Mouse (Mus musculus) brown adipose tissue, adult 24 weeks (tissue): Measurements from ENCODE around the gene Celf1. TPM values are rescaled to one million over a fixed set of nuclear protein-coding genes. Genes with fewer than 3 reads are reported as not detected.
A peak's percentile ranks its signal among the peaks of the same experiment; 100 is the strongest.

Experiments used
- H3K27ac ChIP-seq: fragments of 200-500 bp; replicated peaks from 2 replicates; pipeline ENCODE4 v1.5.1; 2012; ENCODE audit warnings: low read depth, mild to moderate bottlenecking, low read length
- H3K4me1 ChIP-seq: fragments of 200-500 bp; 2 replicates; pipeline ENCODE4 v1.6.1; 2012; ENCODE audit warnings: low read length, mixed read lengths; ENCODE audit not compliant: control insufficient read depth, insufficient read depth, insufficient read length
- H3K4me3 ChIP-seq: fragments of 200-500 bp; 2 replicates; pipeline ENCODE4 v1.5.1; 2012; ENCODE audit warnings: low read depth, mild to moderate bottlenecking, low read length, moderate library complexity; ENCODE audit not compliant: insufficient read depth
- polyA plus RNA-seq: library from polyadenylated mRNA; stranded (reverse); fragments of >200 nt; gene quantifications from 2 replicates; pipeline ENCODE4 v1.2.4, GENCODE M21; 2012; ENCODE audit not compliant: missing spikeins, insufficient read depth, insufficient read length

Gene Celf1
- polyA plus RNA-seq, 1 experiment = 48.6 TPM

- Histone ChIP-seq H3K4me1 (no peaks in the 10 kb centered on the region), H3K4me3 (peak within 1 kb of the TSS; percentile 93), H3K27ac (peak within 1 kb of the TSS; percentile 98)
Measured at GRCm38 (mm10) chr2:91053934-91054382, 113.8 kb downstream of the Celf1 start, which contains the start of gene Psmc3. Gene Psmc3 (plus strand): TSS chr2:91054009.

DNA sequence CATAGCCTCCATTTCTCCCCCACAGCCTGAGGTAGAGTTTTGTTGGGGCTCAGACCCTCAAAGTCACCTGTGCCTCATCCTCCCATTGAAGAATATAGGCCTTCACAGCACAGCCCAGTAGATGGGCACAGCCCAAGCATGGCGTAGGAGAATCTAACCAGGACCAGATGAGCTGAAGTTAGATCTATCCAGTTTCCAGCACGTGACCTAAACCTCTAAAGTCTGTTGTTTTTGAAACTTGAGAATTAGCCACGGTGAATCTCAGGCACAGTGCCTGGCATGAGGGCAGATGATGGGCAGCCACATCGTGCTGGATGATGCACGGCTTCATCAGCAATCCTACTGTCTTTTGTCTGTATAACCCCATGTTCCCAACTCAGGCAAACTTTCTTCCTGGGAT, 118.3 kb downstream of the Celf1 start:
- no peaks in the 10 kb centered on the region for H3K4me1 ChIP-seq
- H3K27ac ChIP-seq = no peak overlapping the region
- no peak overlapping the region for H3K4me3 ChIP-seq

DNA sequence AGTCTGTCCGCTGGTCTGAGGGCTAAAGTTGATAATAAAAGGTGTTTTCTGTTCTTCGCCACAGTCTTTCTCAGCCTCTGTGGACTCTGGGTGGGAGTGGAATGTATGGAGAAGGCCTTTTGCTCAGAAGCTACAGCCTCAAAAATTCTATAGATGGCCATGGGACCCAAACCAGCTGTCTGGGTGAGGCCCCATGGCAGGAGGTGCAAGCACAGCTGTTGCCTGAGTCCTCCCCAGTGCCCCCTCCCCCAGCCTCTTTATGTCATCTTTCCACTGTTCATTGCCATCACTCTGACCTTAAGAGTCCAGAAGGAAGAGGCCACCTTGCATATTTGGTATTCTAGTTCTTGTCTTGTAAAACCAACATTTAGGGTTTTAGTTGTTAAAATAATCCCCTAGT, 119.2 kb downstream of the Celf1 start:
- H3K4me1 ChIP-seq = no peaks in the 10 kb centered on the region
- no peak overlapping the region for H3K27ac ChIP-seq
- no peak overlapping the region for H3K4me3 ChIP-seq

DNA sequence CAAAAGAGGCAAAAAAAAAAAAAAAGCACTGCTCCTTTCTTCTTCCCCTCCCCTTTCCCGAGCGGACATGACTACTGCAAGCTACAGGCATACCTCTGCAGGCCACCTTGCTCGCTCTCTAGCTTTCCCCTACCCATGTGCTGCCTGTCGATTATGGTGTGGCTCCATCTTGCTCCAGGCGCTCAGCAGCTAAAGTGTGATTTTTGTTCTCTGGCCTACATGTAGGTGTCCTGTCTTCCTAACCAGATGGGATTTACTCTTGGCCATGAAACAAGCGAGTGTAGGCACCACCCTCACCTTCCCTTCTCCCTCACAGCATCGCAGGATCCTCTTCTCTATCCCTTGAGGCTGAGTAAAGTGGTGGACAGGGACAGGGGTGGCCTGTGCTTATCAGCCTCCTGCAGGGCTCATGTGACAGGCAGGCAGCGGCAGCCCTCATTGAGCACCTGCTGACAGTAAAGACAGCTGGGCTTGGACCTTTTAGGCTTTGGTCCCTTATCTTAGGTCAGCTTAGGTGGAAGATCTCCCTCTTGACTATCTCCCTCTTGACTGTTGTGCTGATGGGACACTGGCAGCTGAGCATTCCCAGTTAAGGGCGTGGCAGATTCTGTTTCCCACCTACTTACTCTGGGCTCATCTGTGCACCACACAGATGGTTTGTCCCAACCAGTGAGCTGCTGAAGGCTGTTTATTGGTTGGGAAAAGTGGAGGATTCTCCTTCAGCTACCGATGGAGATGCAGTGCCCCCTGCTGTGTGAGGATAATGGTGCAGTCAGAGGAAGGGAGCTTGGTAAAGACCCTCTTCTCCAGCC, 120.6 kb downstream of the Celf1 start:
- Histone ChIP-seq H3K4me3 (no peak overlapping the region), H3K27ac (no peak overlapping the region), H3K4me1 (no peaks in the 10 kb centered on the region)

GRCm38 (mm10) chr2:91061849-91062481, 121.8 kb downstream of the Celf1 start:
- Histone ChIP-seq H3K27ac (no peak overlapping the region), H3K4me1 (no peaks in the 10 kb centered on the region), H3K4me3 (no peak overlapping the region)

DNA sequence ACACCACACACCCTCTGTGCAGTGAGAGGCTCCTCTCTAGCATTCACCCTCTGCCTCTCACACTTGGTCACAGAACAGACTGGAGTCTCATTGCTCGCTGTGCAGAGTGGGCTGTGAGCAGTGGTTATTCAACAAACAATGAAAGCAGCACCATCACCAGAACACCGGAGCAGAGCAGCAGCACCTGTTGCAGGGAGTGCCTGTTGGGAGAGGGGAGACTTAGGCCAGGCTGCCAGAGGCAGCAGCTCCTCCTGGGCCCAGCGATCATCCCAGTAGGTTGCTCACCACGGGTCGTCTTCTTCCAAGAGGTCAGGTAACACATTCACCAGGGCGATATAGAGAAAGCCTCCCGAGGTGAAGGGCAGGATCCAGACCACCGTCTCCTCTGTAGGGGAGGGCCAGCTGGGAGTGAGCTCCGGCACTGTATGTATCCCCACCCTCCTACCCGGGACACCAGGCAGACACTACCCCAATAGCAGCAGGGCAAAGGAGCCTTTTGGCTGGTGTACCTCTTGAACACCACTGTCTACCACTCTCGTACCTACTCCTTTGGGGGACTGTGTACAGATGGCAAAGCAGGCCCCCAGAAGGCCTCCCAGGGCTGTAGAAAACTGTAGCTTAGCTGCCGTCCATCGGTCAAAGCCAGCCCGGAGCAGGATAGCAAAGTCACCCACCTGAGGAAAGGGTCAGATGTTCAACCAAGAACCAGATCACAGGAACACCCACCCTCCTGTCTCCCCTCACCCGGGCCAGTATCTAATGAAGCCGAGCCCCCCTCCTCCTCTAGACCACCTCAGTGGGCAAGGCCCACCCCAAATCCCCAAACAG, 122.8 kb downstream of the Celf1 start:
- H3K4me1 ChIP-seq = no peaks in the 10 kb centered on the region
- H3K27ac ChIP-seq = no peak overlapping the region; the same call in 1 of the 2 replicates
- no peak overlapping the region for H3K4me3 ChIP-seq

DNA sequence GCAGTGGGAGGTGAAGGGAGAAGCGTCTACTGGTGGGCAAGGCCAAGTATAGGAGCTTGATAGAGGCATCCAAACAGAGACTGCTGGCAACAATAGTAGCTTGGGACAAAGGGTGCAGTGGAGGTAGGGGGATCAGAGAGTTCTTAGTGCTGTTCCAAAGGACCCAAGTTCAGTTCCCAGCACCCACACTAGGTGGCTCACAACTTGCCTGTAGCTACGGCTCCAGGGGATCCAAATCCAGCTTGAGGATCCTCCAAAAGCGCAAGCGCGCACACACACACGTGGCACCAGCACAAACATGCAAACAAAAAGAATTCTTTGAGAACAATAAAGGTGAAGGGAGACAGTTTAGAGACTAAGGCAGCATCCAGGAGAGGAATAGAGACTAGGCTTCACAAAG, 124.0 kb downstream of the Celf1 start:
- Histone ChIP-seq H3K27ac (no peak overlapping the region), H3K4me3 (no peak overlapping the region), H3K4me1 (no peaks in the 10 kb centered on the region)

DNA sequence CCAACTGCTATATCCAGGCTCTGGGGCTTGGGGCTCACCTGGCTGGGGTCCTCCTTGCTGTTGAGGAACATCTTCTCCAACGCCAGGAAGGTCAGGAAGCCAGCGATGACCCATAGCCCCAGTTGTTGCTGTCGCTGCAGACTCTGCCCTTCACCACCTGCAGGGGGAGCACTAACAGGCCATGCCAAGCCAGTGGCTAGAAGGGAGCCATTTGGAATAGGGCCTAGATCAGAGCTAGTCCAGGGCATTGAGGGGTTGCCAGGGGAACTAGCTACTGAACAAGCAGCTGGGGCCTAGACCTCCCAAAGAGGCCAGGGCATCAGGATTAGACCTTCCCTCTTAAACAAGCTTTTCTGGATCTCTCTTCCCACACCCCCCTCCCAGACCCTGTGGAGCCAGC, 125.4 kb downstream of the Celf1 start:
- H3K4me3 ChIP-seq = no peak overlapping the region
- no peaks in the 10 kb centered on the region for H3K4me1 ChIP-seq
- no peak overlapping the region for H3K27ac ChIP-seq

GRCm38 (mm10) chr2:91066455-91066854, 126.3 kb downstream of the Celf1 start:
- Histone ChIP-seq H3K27ac (no peak overlapping the region), H3K4me1 (peaks cover 5% of the 10 kb centered on the region; the same call in 1 of the 2 replicates), H3K4me3 (no peak overlapping the region)

DNA sequence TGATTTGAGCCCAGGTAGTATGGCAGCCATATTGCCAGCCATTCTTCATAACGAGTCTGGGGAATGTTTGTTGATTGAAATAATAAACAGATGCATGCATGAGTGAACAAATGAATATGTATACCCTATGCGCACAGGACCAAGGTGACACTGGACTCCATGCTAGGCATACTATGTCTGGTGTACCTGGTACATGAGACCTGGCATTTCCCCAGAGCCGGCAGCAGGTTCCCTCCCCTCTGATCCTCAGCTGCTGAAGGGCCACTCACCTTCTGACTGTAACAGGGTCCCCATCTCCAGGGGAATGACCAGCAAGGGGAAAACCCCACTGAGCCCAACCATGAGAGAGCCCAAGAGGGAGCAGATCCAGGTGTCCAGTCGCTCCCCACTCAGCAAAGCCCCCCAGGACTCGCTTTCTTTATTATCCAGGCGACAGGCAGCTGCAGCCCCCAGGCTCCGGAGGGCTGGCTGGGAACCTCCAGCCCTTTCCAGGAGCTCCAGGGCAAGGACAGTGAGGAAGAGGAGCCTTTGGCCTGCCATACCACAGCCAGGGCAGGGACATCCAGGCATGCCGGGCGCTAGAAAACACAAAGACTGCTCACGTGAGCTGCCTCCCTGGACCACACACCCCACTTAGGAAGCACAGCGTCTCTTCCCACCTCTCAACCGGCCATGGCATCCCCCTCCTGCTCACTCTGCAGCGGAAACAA, 128.1 kb downstream of the Celf1 start:
- no peak overlapping the region for H3K27ac ChIP-seq
- peak overlapping the region; percentile 72 for H3K4me3 ChIP-seq
- peaks cover 5% of the 10 kb centered on the region; the same call in 1 of the 2 replicates for H3K4me1 ChIP-seq

- H3K4me3 ChIP-seq = peak overlapping the region; percentile 72
- H3K4me1 ChIP-seq = peaks cover 5% of the 10 kb centered on the region; the same call in 1 of the 2 replicates
Measured at GRCm38 (mm10) chr2:91068872-91069165, 128.6 kb downstream of the Celf1 start.

More at GRCm38 (mm10) chr2:91068872-91069165, 128.6 kb downstream of the Celf1 start:
- no peak overlapping the region for H3K27ac ChIP-seq

Other genes starting within 250 kb of the Celf1 start
- 8.2 and 14.7 TPM in 2 replicates for gene Fnbp4, start 195.0 kb upstream of the Celf1 start, polyA plus RNA-seq
- gene Agbl2, start 157.7 kb upstream of the Celf1 start, polyA plus RNA-seq = 0.87 and 1.3 TPM in 2 replicates
- 906 and 910 TPM in 2 replicates for gene Mtch2, start 93.2 kb upstream of the Celf1 start, polyA plus RNA-seq
- 1.6 and 1.8 TPM in 2 replicates for gene C1qtnf4, start 54.5 kb upstream of the Celf1 start, polyA plus RNA-seq
- 13.0 and 13.2 TPM in 2 replicates for gene Kbtbd4, start 35.6 kb upstream of the Celf1 start, polyA plus RNA-seq
- gene Ndufs3, start 35.6 kb upstream of the Celf1 start, polyA plus RNA-seq = 871 and 1,187 TPM in 2 replicates
- gene Rapsn, start 95.2 kb downstream of the Celf1 start, polyA plus RNA-seq = 0.71 and 2.3 TPM in 2 replicates
- gene Psmc3, start 113.6 kb downstream of the Celf1 start, polyA plus RNA-seq = 157 and 167 TPM in 2 replicates
- 22.4 and 24.6 TPM in 2 replicates for gene Slc39a13, start 130.0 kb downstream of the Celf1 start, polyA plus RNA-seq
- gene Spi1, start 142.0 kb downstream of the Celf1 start, polyA plus RNA-seq = 7.6 and 9.3 TPM in 2 replicates
- not detected in 2 replicates for gene Mybpc3, start 177.8 kb downstream of the Celf1 start, polyA plus RNA-seq
- 2.3 and 4.0 TPM in 2 replicates for gene Madd, start 243.5 kb downstream of the Celf1 start, polyA plus RNA-seq